Mouse (Mus musculus) bone marrow macrophage, adult 2 months (primary cell): ENCODE measurements around the gene Myh9.

Source experiments
- CTCF ChIP-seq: IDR thresholded peaks from 2 replicates; pipeline ENCODE4 v1.5.1; 2012; ENCODE audit warnings: low read depth, mild to moderate bottlenecking, low read length, moderate library complexity
- POLR2A ChIP-seq: IDR thresholded peaks from 2 replicates; pipeline ENCODE4 v1.6.1; 2012; ENCODE audit warnings: mild to moderate bottlenecking, low read depth, low read length, borderline replicate concordance

GRCm38 (mm10) chr15:77788356-77788755, 53.6 kb downstream of the Myh9 start:
- TF ChIP-seq CTCF: no peak
- no peak for TF ChIP-seq POLR2A
